Mouse (Mus musculus): ENCODE results near the gene Slc35f3.

Gene Slc35f3

DNA sequence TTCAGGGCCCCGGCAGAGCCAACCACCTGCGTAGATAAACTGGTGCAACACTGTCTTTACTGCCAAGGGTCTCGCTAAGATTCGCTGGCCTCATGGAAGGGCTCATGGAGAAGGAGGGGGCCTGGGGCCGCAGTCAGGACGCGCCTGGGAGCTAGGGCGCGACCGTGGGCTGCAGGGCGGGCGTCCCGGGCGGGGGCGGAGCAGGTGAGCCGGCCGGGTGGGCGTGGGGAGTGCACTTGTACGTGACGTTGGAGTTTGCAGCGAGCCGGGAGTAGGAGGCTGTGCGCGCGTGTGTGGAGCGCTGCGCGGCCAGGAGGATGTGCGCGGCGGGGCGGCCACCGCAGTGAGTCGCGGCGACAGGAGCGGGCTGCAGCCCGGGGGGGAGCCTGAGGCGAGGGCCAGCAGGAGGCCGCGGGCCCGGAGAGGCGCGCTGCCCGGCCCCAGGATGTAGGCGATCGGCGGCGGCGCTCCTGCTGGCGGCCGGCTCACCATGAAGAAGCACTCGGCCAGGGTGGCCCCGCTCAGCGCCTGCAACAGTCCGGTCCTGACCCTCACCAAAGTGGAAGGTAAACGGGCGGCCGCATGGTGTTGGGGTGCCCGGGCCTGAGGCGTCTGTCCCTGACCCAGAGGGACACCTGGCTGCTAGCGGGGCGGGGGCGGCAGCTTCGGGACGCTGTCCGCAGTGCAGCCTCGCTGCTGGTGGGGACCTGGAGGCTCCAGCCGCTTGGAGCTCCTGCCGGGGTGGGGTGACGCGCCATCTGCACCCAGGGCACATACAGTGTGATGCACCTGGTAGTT is at the start of gene Slc35f3:
TSS of gene Slc35f3 (plus strand) at position 263 of the 798 bp plus-strand sequence.
- peak; percentile 3 for DNase-seq (ENCODE audit: low read depth)

DNA sequence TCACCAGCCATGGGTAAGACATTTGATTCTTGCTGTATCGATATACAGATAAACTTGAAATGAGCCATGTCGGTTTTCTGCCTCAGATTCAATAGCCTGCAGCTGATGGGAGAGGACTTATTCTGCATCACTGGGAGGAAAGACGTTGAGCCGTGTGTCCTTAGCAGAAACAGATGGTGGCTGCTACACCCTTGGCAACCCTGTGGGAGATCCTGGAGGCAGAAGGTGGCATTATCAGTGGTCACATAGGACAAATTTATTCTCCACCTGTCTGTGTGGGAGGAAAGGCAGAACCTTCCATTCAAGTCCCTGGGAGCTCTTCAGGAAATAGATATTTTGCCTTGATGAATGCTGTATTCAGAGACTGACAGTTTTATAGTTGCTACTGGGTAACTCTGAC is 47.9 kb upstream of the Slc35f3 start:
- DNase-seq (ENCODE audit: low read depth): no peak

DNA sequence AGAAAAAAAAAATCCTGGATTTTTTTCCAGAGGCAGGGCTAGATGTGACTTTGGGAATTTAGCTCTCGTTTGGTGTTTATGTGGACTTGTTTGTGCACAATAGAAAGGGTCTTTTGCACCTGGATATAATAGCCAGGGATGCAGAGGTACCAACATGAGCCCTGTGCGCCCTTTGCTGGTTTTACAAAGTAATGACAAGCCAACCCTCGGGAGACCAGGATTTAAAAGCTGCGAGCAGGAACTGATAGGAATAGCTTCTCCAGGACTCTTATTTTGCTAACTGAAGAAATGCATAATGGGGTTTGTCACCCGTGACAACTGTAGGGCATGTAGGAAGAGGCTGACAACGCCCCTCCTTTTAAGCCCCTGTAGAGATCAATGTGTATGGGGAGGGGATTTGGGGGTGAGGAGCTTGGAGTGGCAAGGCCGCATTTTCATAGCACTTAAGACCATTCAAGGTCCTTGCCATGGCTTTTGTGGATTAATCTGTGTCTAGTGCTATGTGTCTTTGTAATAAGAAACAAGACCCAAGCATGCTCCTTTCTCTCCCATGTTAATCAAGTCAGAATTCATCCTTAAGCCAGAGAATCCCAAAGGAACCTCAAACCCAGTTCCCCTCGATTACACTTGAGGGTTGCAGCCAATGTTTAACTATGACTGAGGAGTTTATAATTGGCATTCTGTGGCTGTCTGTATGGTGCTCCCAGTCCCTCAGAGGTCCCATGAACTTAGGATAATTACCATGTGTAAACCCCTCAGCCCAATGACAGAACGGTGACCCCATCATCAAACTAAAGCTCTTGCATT is 41.6 kb upstream of the Slc35f3 start:
- no peak for DNase-seq (ENCODE audit: low read depth)

GRCm38 (mm10) chr8:126257392-126257681 is 41.0 kb upstream of the Slc35f3 start:
- DNase-seq (ENCODE audit: low read depth): no peak

- DNase-seq (ENCODE audit: low read depth): peak; percentile 43
Observed at GRCm38 (mm10) chr8:126258175-126258781, 40.1 kb upstream of the Slc35f3 start.

DNA sequence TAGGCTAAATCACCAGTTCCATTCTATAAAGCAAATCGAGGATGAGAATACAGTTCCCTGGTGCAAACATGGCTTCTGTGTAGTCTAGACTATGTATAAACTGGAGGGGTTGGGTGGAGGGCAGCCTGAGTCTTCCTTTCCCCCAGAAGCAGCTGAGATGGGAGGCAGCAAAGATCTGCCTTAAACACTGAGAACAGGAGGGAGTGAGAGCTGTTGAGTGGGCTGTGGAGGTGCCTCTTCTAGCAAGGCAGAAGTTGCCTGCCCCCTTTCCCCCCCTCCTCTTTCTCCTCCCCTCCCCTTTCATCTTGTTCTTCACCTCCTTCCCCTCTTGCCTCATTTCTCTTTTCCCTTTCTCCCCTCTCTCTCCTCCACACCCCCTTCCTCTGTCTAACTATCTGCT is 33.2 kb upstream of the Slc35f3 start:
- no peak for DNase-seq (ENCODE audit: low read depth)

GRCm38 (mm10) chr8:126267118-126267517 is 31.2 kb upstream of the Slc35f3 start:
- DNase-seq (ENCODE audit: low read depth): peak; percentile 9

- DNase-seq (ENCODE audit: low read depth): no peak
Observed at GRCm38 (mm10) chr8:126269733-126270132, 28.6 kb upstream of the Slc35f3 start.

DNA sequence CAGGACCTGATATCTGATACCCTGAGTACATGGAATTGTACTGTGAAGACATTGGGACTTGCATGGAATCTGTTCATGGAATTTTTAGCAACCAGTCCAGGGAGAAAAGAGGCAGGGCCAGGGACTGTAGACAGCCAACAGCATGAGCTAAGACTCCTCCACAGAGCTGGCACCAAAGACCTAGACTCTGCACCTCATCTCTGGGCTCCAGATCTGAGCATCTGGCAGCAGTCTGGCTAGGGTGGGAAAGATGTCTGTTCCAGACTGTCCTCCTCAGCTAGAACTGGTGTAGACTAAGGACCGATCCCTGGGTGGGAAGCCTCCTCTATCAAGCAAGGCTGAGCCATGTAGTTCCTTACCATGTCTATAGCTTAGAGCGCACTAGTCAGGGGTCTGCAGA is 25.9 kb upstream of the Slc35f3 start:
- no peak for DNase-seq (ENCODE audit: low read depth)

DNA sequence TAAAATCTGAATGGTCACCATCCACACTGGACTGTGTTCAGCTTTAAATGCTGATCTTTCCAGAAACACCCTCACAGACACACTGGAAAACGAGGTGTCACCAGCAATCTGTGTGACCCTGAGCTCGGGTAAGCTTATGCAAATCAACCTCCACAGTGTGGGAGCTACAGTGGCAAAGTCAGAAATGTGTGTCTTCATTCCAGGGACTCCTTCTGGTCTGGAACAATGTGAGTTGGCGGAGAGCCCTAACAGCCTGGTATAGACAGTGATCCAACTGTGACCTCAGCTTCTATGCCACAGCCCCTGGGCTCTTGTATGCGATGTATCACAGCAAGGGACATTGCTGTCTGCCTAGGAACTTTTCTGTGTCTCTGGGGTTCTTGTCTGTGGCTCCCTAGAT is 25.3 kb upstream of the Slc35f3 start:
- DNase-seq (ENCODE audit: low read depth): no peak

DNA sequence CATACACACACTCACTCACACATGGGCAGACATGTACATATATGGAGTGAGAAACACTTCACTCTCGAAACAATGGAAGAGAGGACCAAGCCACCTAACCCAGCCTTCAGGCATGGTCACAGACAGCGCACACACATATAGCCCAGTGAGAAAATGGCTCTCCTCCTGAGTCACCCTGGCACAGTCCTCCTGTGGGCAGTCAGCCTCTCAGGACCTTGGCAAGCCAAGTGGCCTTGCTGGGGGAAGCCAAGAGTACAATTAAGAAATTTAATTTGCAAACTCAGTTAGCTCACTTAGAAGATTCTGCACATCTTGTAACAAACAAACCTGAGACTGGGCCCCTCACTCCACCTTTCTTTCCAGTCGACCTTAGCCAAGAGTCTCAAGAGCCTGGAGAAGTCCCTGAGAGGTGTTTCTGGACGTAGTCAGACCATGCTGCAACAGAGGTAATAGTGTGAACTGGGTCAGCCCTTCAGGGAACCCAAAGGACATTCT is 23.4 kb upstream of the Slc35f3 start:
- no peak for DNase-seq (ENCODE audit: low read depth)

DNA sequence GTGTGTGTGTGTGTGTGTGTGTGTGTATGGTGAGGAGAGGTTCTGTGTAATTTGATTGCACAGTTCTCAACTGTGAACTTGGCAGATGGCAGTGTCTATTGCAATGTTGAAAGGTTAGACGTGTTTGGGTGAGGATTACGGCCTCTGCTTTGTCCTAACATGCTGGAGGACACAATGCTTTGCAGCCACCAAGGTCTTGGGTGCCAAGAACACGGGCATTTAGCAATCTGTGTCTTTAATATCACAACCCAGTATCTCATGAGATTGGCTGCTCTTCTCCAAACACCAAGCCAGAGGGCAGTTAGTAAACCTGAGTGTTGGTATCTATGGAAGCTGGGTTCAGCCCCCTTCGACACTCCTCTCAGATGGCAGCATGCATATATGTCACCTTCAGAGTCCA is 22.5 kb upstream of the Slc35f3 start:
- no peak for DNase-seq (ENCODE audit: low read depth)

GRCm38 (mm10) chr8:126291951-126292350 is 6.4 kb upstream of the Slc35f3 start:
- DNase-seq (ENCODE audit: low read depth): no peak

GRCm38 (mm10) chr8:126297284-126297845 is 993 bp upstream of the Slc35f3 start:
- DNase-seq (ENCODE audit: low read depth): peak; percentile 39

- DNase-seq (ENCODE audit: low read depth): no peak
Observed at GRCm38 (mm10) chr8:126299333-126299732, 975 bp downstream of the Slc35f3 start.

- DNase-seq (ENCODE audit: low read depth): no peak
Observed at GRCm38 (mm10) chr8:126300350-126300749, 2.0 kb downstream of the Slc35f3 start.

- no peak for DNase-seq (ENCODE audit: low read depth)
Observed at GRCm38 (mm10) chr8:126301580-126301979, 3.2 kb downstream of the Slc35f3 start.

GRCm38 (mm10) chr8:126307164-126307563 is 8.8 kb downstream of the Slc35f3 start:
- DNase-seq (ENCODE audit: low read depth): no peak

GRCm38 (mm10) chr8:126309015-126309414 is 10.7 kb downstream of the Slc35f3 start:
- no peak for DNase-seq (ENCODE audit: low read depth)

DNA sequence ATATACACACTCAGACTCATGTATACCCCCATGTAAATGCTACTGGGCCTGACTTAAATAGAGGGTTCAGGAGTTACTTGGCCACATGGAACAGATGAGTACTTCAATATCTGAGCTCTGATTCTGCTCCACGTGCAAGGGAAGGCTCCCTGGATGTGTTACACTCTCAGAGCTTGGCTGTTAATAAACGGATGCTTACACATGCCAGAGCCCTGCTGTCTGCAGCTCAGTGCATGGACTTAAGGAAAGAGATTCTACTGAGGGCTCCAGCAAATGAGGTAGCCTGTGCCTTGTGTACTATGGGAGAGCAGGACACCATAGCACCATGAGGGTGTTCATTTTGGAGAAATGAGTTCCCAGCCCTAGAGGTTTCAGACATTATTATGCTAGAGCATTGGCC is 26.6 kb downstream of the Slc35f3 start:
- no peak for DNase-seq (ENCODE audit: low read depth)

DNA sequence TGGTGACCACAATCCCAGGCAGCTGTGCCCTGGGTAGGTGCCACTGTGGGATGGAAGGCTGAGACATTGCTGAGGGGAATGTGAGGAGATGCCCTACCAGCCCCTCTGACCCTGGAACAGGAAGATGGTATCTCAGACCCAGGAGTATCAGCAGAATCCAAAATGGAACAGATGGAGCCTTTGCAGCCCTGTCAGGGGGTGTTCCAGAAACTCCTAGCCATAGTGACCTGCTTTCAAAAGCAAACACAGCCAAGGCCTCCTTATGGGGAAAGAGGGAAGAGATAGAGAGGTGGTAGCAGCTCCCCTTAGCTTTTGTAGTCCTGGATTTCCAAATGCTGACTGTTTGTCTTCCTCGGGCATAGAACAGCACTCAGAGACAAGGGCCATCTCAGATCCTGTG is 27.8 kb downstream of the Slc35f3 start:
- DNase-seq (ENCODE audit: low read depth): no peak

- DNase-seq (ENCODE audit: low read depth): no peak
Observed at GRCm38 (mm10) chr8:126326731-126327130, 28.4 kb downstream of the Slc35f3 start.

- no peak for DNase-seq (ENCODE audit: low read depth)
Observed at GRCm38 (mm10) chr8:126327786-126328185, 29.4 kb downstream of the Slc35f3 start.
